Mouse (Mus musculus) embryonic facial prominence, embryonic 11.5 days (tissue): Measurements from ENCODE around the gene Gm26620. TPM values are rescaled to one million over a fixed set of nuclear protein-coding genes. Genes with fewer than 3 reads are reported as not detected.

Source experiments
- ATAC-seq: fragments of 200-750 bp; cut with Nextera tagmentation; replicated peaks from 2 replicates; pipeline ENCODE4 v1.8.0; 2017; ENCODE audit warnings: low read depth; ENCODE audit not compliant: insufficient number of reproducible peaks, low FRiP score, low TSS enrichment
- DNase-seq: peaks from one replicate; pipeline ENCODE4 v3.0.0-alpha.2; 2015; ENCODE audit warnings: low spot score
- H3K27ac ChIP-seq: fragments of 300-500 bp; sonication (generic); replicated peaks from 2 replicates; pipeline ENCODE4 v1.5.1; 2014; ENCODE audit warnings: mild to moderate bottlenecking, low read depth, low read length, control low read depth
- H3K27me3 ChIP-seq: fragments of 300-500 bp; sonication (generic); 2 replicates; pipeline ENCODE4 v1.6.1; 2014; ENCODE audit warnings: mild to moderate bottlenecking, low read length, moderate library complexity, mixed read lengths; ENCODE audit not compliant: control insufficient read depth, insufficient read depth
- H3K36me3 ChIP-seq: fragments of 300-500 bp; sonication (generic); replicated peaks from 2 replicates; pipeline ENCODE4 v1.6.1; 2014; ENCODE audit warnings: low read depth, mild to moderate bottlenecking, low read length, moderate library complexity, mixed read lengths; ENCODE audit not compliant: control insufficient read depth, insufficient read depth
- H3K4me1 ChIP-seq: fragments of 300-500 bp; sonication (generic); 2 replicates; pipeline ENCODE4 v1.6.1; 2014; ENCODE audit warnings: low read length, mixed read lengths; ENCODE audit not compliant: control insufficient read depth, insufficient read depth
- H3K4me2 ChIP-seq: fragments of 300-500 bp; sonication (generic); 2 replicates; pipeline ENCODE4 v1.6.1; 2014; ENCODE audit warnings: low read depth, mild to moderate bottlenecking, control low read depth, low read length, moderate library complexity
- H3K4me3 ChIP-seq: fragments of 300-500 bp; sonication (generic); 2 replicates; pipeline ENCODE4 v1.5.1; 2014; ENCODE audit warnings: low read depth, low read length, control low read depth
- H3K9ac ChIP-seq: fragments of 300-500 bp; sonication (generic); replicated peaks from 2 replicates; pipeline ENCODE4 v1.6.1; 2014; ENCODE audit warnings: mild to moderate bottlenecking, control low read depth, low read length
- H3K9me3 ChIP-seq: fragments of 300-500 bp; sonication (generic); replicated peaks from 2 replicates; pipeline ENCODE4 v1.6.1; 2016; ENCODE audit warnings: mild to moderate bottlenecking, low read length, inconsistent platforms, mixed read lengths; ENCODE audit not compliant: control insufficient read depth
- WGBS: fragments of 180-500 bp; shearing (Covaris S2); extraction: QIAGEN DNeasy Blood & Tissue Kit; methylation state at CpG from one replicate; pipeline ENCODE4 v1.1.7; 2014; 5-methylcytosine and 5-hydroxymethylcytosine counted together
- polyA plus RNA-seq: library from polyadenylated mRNA; unstranded; fragments of >200 nt; fragmentation: Nextera tagmentation; extraction: Ambion mirVana; gene quantifications from 2 replicates; pipeline ENCODE4 v1.2.1, GENCODE M21; 2014

Gm26620 gene
- polyA plus RNA-seq, 1 experiment from 2014 or later, result not detected

DNA sequence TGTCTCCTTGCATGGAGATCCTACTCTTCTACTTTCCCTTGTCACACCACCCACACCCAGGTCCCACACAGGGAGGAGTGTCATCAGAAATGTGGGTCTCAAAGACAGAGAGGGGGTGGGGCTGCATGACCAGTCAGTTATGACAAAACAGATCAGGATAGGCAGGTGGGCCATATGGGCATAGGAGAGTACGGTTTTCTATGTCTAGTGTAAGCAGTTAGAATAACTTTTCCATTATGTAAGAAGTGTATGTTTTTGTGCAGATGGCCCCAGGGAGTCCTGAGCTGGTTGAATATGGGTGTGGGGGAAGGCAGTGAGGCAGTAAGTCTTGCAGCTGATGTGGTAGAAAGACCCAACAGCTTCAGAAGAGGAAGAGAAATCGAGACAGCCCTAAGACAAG is 43.6 kb downstream of the Gm26620 start:
- Histone ChIP-seq H3K4me1 (no peaks in the 10 kb centered on the region), H3K27ac (no peak overlapping the region), H3K9ac (no peak overlapping the region), H3K27me3 (no peaks in the 10 kb centered on the region), H3K4me3 (no peak overlapping the region), H3K9me3 (no peaks in the 10 kb centered on the region), H3K36me3 (no peaks in the 10 kb centered on the region), H3K4me2 (no peak overlapping the region)
- WGBS, result 80% methylated on average over 2 of the region's 2 CpGs
- ATAC-seq, result no peak
- DNase-seq, result no peak

DNA sequence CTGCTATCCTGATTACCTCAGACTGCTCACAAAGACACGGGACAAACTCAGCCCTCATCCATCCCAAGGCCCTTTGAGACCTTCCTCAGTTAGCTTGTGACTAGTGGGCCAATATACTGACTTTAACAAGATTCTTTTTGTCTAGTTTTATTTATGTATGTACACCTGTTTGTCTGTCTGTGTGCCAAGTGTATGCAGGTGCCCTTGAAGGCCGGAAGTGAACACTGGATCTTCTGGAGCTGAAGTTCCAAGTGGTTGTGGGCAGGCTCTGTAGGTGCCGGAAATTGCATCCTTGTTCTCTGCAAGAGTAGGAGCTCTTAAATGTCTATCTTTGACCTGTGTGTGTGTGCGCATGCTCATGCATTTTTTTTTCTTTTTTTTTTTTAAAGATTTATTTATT is 44.4 kb downstream of the Gm26620 start:
- ATAC-seq, result no peak
- WGBS, result 89% methylated on average over 4 of the region's 4 CpGs

DNA sequence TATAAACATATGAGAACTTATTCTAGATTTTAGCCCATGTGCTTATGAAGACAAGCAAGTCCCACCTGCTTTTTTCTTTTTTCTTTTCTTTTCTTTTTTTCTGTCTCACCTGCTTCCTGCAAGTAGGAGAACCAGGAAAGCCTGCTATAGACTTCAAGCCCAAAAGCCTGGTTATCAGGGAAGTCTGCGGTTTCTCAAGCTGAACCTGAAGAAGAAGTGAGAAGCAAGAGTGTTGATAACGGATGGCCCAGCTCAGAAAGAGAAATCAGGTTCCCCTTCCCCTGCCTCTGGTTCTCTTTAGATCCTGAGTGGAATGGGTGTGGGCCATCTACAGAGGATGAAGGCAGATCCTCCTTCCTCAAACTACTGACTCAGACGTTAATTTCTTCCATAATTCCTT is 47.2 kb downstream of the Gm26620 start:
- DNase-seq (no peak), ATAC-seq (no peak)
- no peaks in the 10 kb centered on the region for H3K36me3 ChIP-seq
- no peak overlapping the region for H3K27ac ChIP-seq
- H3K4me1 ChIP-seq, result no peaks in the 10 kb centered on the region
- H3K4me3 ChIP-seq, result no peak overlapping the region
- no peak overlapping the region for H3K4me2 ChIP-seq
- no peaks in the 10 kb centered on the region for H3K27me3 ChIP-seq
- no peaks in the 10 kb centered on the region for H3K9me3 ChIP-seq
- 74% methylated on average over 3 of the region's 3 CpGs for WGBS
- H3K9ac ChIP-seq, result no peak overlapping the region

More for the DNA sequence above, 44.4 kb downstream of the Gm26620 start:
- Histone ChIP-seq H3K27ac (no peak overlapping the region), H3K27me3 (no peaks in the 10 kb centered on the region), H3K36me3 (no peaks in the 10 kb centered on the region), H3K9ac (no peak overlapping the region), H3K9me3 (no peaks in the 10 kb centered on the region), H3K4me3 (no peak overlapping the region), H3K4me1 (no peaks in the 10 kb centered on the region), H3K4me2 (no peak overlapping the region)
- no peak for DNase-seq

DNA sequence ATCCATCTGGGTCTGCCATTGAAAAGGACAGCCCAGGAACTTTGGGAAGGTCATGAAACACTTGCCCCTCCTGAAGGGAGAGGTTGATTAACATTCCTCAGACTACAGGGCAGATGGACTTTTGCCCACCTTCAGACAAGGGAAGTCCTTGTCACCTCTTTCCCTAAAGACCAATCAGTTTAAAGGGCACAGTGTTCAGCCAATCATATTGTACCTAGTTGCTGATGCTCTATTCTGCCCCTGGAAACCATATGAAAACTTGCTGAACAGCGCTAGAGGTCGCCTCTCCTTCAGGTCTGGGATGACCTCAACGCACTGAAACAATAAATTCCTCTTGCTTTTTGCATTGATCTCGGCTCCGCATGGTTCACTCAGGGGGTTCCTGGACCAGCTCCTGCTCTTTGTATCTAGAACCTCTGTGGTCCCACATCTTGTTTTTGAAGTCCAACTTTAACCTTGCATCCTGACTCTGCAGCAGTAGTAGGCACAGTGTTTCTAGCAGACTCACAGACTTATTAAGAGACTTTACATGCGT is 48.6 kb downstream of the Gm26620 start:
- H3K36me3 ChIP-seq, result no peaks in the 10 kb centered on the region
- H3K9me3 ChIP-seq, result no peaks in the 10 kb centered on the region
- 67% methylated on average over 6 of the region's 6 CpGs for WGBS
- H3K27me3 ChIP-seq, result no peaks in the 10 kb centered on the region
- H3K27ac ChIP-seq, result no peak overlapping the region
- no peak overlapping the region for H3K9ac ChIP-seq
- no peaks in the 10 kb centered on the region for H3K4me1 ChIP-seq
- H3K4me3 ChIP-seq, result no peak overlapping the region
- DNase-seq, result no peak
- H3K4me2 ChIP-seq, result no peak overlapping the region
- ATAC-seq, result no peak

DNA sequence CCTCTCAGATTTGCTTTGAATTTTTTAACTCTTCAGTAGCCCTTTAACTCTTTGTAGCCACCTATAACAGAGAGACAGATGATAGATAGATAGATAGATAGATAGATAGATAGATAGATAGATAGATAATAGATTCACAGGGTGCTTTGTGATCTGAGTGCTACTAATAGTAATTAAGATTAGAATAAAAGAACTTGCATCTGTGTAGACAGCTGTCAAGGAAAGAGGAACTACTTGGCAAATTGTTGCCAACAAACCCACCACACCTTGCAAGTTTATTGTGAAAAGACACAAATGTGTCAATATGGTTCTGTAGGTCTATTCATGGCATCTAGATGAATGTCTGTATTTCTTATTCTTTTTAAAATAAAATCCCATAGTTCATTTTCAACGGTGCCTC is 49.1 kb downstream of the Gm26620 start:
- WGBS, result 86% methylated on average over 1 of the region's 1 CpGs
- Histone ChIP-seq H3K9me3 (no peaks in the 10 kb centered on the region), H3K27ac (no peak overlapping the region), H3K27me3 (no peaks in the 10 kb centered on the region), H3K9ac (no peak overlapping the region), H3K4me3 (no peak overlapping the region), H3K4me2 (no peak overlapping the region), H3K4me1 (no peaks in the 10 kb centered on the region), H3K36me3 (no peaks in the 10 kb centered on the region)
- DNase-seq, result no peak
- ATAC-seq, result no peak

DNA sequence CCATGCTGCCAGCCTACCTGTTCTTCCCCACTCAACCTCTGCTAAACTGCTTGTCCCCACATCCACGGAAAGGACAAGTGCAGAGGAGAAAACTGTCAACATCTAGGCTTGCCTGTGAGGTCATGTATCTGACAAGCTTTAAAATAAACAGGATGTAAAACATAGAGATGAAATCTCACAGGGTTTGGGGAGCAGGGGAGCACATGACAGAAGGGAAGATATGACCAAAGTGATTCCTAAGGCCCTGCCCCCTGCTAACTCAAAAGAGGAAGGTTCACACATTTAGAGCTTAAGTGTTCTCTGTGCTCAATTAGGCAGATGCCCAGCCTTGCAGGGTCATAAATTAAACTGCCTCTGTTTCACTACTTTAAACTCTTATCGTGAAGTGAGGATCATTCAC is 49.5 kb downstream of the Gm26620 start:
- H3K27ac ChIP-seq, result no peak overlapping the region
- no peaks in the 10 kb centered on the region for H3K4me1 ChIP-seq
- H3K27me3 ChIP-seq, result no peaks in the 10 kb centered on the region
- WGBS, result 84% methylated on average over 2 of the region's 2 CpGs
- H3K36me3 ChIP-seq, result no peaks in the 10 kb centered on the region
- no peaks in the 10 kb centered on the region for H3K9me3 ChIP-seq
- no peak overlapping the region for H3K9ac ChIP-seq
- DNase-seq (no peak), ATAC-seq (no peak)
- H3K4me3 ChIP-seq, result no peak overlapping the region
- no peak overlapping the region for H3K4me2 ChIP-seq

Other genes with a start within 250 kb of the Gm26620 start
- gene Olfml2b, start 240.5 kb upstream of the Gm26620 start, polyA plus RNA-seq, result 7.2 and 7.4 TPM in 2 replicates
- gene Atf6, start 17.3 kb upstream of the Gm26620 start, polyA plus RNA-seq, result 8.4 and 8.7 TPM in 2 replicates
- 45.7 and 46.6 TPM in 2 replicates for gene Dusp12, start 475 bp downstream of the Gm26620 start, polyA plus RNA-seq
- gene Fcrlb, start 27.9 kb downstream of the Gm26620 start, polyA plus RNA-seq, result not detected in 2 replicates
- not detected in 2 replicates for gene Fcrla, start 42.5 kb downstream of the Gm26620 start, polyA plus RNA-seq
- gene Fcgr2b, start 91.5 kb downstream of the Gm26620 start, polyA plus RNA-seq, result 0.52 TPM in 1 of 2 replicates, not detected in the other
- 0.17 and 0.22 TPM in 2 replicates for gene Fcgr4, start 133.9 kb downstream of the Gm26620 start, polyA plus RNA-seq
- gene Fcgr3, start 179.9 kb downstream of the Gm26620 start, polyA plus RNA-seq, result 6.5 and 7.9 TPM in 2 replicates
- 1.4 and 1.7 TPM in 2 replicates for gene Cfap126, start 228.9 kb downstream of the Gm26620 start, polyA plus RNA-seq